Mouse (Mus musculus): Measurements from ENCODE around the gene Plcxd3.

The Plcxd3 gene

GRCm38 (mm10) chr15:4375423-4376220 is at the start of gene Plcxd3:
Gene Plcxd3 (plus strand): TSS chr15:4375491.
- in situ Hi-C loops (cut with MboI, MseI), result no loop called here

GRCm38 (mm10) chr15:4331867-4332266 is 43.4 kb upstream of the Plcxd3 start:
- in situ Hi-C loops (cut with MboI, MseI), result no loop called here

DNA sequence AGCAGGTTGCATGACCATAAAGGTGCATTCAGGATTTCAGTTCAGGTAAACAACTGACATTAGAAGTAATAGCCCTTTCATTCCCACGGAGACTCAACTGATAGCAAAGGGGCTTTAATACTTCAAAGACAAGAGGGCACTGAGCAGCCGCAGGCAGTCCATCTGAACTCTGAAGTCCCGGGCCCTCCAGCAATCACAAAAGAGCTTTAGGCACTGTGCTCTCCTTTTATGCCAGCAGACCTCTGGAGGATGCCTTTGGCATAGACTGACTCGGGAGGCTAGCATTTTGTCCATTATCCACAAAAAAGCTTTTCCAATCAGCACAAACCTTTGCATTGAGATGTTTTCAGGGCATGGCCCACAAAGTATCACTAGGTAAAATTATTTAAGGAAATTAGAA is 33.7 kb upstream of the Plcxd3 start:
- in situ Hi-C loops (cut with MboI, MseI), result no loop called here

GRCm38 (mm10) chr15:4348816-4349553 is 26.3 kb upstream of the Plcxd3 start:
- in situ Hi-C loops (cut with MboI, MseI), result no loop called here

GRCm38 (mm10) chr15:4356397-4356796 is 18.9 kb upstream of the Plcxd3 start:
- in situ Hi-C loops (cut with MboI, MseI), result no loop called here

DNA sequence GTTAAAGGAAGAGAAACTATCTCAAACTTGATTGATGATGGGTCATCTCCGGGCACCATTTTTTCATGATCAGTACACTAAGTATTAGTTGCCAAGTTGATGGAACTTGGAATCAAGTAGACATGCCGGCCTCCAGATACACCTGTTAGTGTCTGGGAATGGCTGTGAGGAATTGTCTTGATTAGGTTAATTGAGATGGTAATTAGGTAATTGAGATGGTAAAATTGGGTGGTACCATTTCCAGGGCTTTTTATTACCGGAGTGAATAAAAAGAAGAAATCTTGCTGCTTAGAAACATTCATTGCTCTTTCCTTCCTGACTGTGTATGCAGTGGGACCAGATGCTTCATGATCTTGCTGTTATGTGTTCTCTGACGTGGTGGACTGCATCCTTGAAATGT is 17.6 kb upstream of the Plcxd3 start:
- in situ Hi-C loops (cut with MboI, MseI), result no loop called here

DNA sequence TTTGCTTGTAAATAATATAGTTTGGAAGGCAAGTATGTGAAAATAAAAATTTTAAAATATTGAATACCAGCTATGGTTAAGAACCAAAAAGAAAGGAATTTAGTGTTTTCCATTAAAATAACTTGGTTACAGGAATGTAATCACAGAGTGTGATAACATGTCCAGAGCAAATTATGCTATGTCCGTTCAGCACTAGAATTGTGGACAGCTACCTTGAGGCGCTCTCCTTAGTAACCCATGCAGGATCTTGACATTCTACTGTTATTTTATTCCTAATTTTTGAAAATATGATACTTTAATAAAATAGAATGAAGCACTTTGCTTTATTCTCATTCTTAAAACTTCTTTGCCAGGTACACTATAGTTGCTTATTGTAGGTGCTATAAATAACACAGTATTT is 7.5 kb upstream of the Plcxd3 start:
- in situ Hi-C loops (cut with MboI, MseI), result no loop called here

- in situ Hi-C loops (cut with MboI, MseI), result no loop called here
These were observed 769 bp upstream of the Plcxd3 start for GRCm38 (mm10) chr15:4374453-4374990.

GRCm38 (mm10) chr15:4375031-4375422 is 264 bp upstream of the Plcxd3 start:
- in situ Hi-C loops (cut with MboI, MseI), result no loop called here

DNA sequence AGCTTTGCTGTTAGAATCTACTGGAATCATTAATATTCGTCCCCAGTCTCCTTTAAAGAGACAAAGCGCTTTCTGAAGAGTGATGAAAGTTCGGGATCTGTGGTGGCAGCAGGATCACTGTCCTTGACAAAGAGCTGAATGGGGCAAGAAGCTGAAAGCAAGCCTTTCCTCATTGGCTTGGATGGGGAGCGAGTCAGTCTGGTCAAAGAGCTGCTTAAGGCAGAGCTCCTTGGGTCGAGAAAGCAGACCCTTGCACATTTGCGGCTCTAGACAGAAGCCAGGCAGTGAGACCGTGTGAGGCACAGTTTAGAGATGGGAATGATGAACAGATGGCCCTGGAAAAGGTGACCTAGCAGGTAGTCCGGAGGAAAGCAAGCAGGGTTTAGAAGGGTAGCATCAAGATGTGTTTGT is 935 bp downstream of the Plcxd3 start:
- in situ Hi-C loops (cut with MboI, MseI), result no loop called here

- in situ Hi-C loops (cut with MboI, MseI), result no loop called here
These were observed 3.5 kb downstream of the Plcxd3 start for GRCm38 (mm10) chr15:4378766-4379165.

GRCm38 (mm10) chr15:4387774-4388173 is 12.5 kb downstream of the Plcxd3 start:
- in situ Hi-C loops (cut with MboI, MseI), result no loop called here

DNA sequence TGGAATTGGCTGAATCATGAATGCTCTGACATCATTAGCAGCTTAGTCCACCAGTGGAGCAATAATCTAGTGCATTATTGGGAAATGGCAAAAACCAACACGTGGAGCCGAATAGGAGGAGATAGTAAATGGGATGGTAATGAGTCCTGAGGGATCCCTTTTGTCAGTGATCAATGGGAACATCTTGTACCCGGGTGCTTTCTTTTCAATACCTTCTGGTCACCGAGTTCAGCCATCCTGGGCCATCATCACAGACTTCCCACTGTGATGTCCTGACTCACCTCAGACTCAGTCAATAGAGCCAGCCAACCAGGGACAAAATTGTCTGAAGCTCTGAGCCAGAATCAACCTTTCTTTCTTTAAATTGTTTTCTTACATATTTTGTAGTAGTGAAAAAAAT is 24.8 kb downstream of the Plcxd3 start:
- in situ Hi-C loops (cut with MboI, MseI), result no loop called here

DNA sequence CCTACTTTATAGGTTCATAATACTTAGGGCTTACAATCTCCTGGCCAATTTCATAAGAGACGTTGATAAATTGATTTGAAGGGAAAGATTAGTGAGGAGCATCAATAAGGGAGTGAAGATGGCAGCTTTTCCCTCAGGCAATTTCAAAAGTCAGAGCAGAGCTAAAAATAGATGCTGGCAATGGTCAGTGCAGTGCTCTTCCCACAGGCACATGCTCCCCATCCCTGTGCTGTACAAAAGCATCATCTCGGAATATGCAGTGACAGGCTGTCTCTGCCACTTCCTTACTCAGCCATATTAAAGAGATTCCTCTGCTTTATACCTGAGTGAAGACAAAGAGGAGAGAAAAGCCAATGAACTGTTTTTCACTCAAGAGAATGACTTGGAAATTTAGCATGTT is 36.0 kb downstream of the Plcxd3 start:
- in situ Hi-C loops (cut with MboI, MseI), result no loop called here

GRCm38 (mm10) chr15:4440081-4440480 is 64.8 kb downstream of the Plcxd3 start:
- in situ Hi-C loops (cut with MboI, MseI), result no loop called here

- in situ Hi-C loops (cut with MboI, MseI), result no loop called here
These were observed 120.9 kb downstream of the Plcxd3 start for GRCm38 (mm10) chr15:4496182-4496581.

DNA sequence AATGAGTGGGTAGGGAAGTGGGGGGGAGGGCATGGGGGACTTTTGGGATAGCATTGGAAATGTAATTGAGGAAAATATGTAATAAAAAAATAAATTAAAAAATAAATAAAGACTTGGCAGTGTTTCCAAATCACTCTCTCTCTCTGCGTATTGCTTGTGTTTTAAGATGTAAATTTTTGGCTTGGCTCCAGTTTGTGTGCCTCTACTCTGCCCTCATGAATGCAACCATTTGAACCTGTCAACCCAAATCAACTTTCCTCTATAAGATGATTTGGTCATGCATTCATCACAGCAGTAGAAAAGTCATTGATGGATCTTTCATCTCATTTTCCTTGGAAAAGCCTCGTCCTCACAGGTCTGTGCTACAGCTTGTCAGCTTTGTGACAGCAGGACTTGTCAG is 121.7 kb downstream of the Plcxd3 start:
- in situ Hi-C loops (cut with MboI, MseI), result no loop called here

- in situ Hi-C loops (cut with MboI, MseI), result no loop called here
These were observed 122.7 kb downstream of the Plcxd3 start for GRCm38 (mm10) chr15:4498036-4498435.

DNA sequence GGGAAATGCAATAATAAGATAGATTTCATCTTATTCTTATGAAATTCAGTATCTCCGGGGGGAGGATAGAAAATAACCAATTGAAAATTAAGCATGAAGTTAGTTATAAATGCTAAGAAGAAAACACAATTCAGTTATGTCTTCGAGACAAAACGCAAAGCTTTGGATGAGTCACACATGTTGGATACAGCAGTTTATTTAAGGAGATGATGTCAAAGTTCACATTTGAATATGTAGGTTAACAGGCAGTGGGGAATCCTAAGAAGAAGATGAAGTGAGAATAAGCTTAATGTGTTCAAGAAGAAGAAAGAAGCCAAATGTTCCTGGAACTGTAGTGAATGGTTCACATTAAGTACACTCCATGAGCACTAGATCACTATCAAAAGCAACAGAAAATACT is 128.1 kb downstream of the Plcxd3 start:
- in situ Hi-C loops (cut with MboI, MseI), result no loop called here

DNA sequence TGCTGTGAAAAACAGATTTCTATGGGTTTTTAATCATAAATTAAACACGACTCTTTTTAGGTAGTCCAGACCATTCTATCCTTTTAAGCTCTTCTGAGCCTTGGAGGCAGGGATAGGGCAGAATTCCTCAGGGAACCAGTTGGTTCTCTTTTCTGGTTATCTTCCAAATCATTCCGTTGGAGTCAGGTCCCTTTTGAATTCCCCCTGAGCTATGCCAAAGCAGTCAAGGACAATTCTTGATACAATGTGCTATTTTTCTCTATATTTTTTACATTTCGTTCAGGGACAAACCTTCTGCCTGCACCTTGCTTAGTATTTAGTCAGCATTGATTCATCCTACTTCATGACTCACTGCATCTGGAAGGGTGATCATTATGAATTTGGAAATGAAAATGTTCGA is 128.5 kb downstream of the Plcxd3 start:
- in situ Hi-C loops (cut with MboI, MseI), result no loop called here

GRCm38 (mm10) chr15:4514724-4515123 is 139.4 kb downstream of the Plcxd3 start:
- in situ Hi-C loops (cut with MboI, MseI), result no loop called here

DNA sequence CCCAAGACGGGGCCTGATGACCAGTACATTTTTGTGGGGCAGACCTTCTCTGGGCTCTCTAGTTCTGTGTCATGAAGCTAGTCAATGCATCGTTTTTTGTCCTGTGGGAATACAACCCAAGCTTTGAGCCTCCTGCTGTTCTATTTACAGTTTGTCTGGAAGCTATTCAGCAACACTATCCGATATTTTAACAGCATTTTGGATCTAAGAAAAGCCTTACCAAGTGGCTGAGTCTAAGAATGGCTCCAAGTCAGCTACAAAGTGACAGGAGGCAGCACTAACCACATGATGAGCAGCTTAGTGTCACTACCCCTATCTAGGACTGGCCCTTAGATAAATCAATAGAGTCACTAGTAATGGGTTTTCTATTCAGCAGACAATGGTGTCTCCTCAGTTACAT is 149.3 kb downstream of the Plcxd3 start:
- in situ Hi-C loops (cut with MboI, MseI), result no loop called here

DNA sequence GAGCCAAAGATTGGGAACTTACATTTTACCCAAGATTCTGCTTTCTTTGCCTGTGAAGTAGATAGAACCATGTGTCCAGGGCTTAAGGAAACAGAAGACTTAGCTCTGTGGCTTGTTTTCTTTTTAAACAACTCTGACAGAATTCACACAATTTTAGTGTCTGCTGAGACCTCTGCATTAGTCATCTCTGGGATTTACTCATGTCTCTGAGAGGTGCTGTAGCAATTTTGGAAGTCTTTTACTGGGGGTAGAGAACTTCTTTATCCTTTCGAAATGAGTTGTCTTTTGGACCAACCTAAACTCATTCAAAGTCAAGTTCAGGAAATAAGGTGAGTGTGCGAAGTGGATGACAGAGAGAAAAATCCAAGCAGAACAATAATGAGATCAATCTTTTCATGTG is 158.4 kb downstream of the Plcxd3 start:
- in situ Hi-C loops (cut with MboI, MseI), result no loop called here

Data from regulatory T cell (primary cell).